Mouse (Mus musculus): ENCODE results near the gene Cd209a. TPM values are rescaled to one million over a fixed set of nuclear protein-coding genes. Genes with fewer than 3 reads are reported as not detected.
"Not testable (repeated sequence)": the region's sequence is repeated elsewhere in the genome, so short reads cannot be mapped to it uniquely, and the experiment has no call there.

Cd209a gene
- total RNA-seq (2021) = 1 to 10 TPM in 1 of 2 experiments, under 1 TPM in 1; 0.40 to 1.7 TPM
- long read RNA-seq, experiment 1, partial matches to known transcripts = 0 of 1 reads
- long read RNA-seq, experiment 1, other reads (novel, unspliced or antisense) = 0 of 1 reads
- long read RNA-seq, experiment 2 = 0 reads

DNA sequence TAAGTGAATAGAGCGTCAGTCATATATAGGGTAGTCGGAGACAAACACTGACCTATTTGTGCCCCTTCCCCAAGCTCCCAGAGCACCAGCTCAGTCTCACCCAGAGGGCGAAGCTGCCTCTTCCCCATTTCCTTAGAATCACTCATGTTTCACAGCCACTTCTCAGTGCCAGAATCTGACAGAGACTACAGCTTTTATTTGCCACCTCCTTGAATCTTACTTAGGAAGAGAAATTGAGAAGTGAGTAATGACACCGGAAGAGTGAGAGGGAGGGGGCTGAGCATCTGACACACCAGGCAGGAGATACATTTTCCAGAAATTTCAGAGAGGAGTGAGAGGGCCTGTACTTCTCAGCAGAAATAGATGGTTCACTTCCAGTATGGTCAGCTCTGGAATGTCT is at the start of gene Cd209a:
Gene Cd209a (minus strand): TSS at position 224 of the 400 bp plus-strand sequence.
- no peak for DNase-seq (ENCODE audit: low spot score in 2 of 2)

DNA sequence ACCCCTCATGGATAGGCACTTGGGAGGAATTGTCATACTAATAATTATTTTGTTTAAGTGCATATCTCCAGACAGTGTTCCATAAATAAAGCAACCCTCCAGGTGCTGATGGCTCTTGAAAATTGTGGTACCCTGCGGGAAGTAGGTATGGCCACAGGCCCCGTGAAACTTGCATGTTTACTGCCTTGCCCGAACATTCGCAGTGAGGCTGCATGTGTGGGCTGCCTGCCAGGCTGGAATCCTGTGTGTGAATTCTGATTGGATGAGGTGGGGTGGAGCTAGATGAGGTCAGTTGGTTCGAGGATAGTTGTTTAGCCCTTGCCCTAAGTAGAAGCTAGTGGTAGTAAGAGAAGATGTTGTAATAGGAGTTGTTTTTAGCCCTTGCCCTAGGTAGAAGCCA is 19.9 kb upstream of the Cd209a start:
- not testable (repeated sequence) for DNase-seq (ENCODE audit: low spot score in 2 of 2)

- DNase-seq (ENCODE audit: low spot score in 2 of 2) = peak; percentile 79 to 86
Observed at GRCm38 (mm10) chr8:3754261-3754850, 5.6 kb upstream of the Cd209a start.

GRCm38 (mm10) chr8:3736947-3737346 is 11.8 kb downstream of the Cd209a start:
- no peak for DNase-seq (ENCODE audit: low spot score in 2 of 2)

- no peak for DNase-seq (ENCODE audit: low spot score in 2 of 2)
Observed at GRCm38 (mm10) chr8:3735599-3735998, 13.2 kb downstream of the Cd209a start.

GRCm38 (mm10) chr8:3734084-3734483 is 14.7 kb downstream of the Cd209a start:
- DNase-seq (ENCODE audit: low spot score in 2 of 2) = no peak

DNA sequence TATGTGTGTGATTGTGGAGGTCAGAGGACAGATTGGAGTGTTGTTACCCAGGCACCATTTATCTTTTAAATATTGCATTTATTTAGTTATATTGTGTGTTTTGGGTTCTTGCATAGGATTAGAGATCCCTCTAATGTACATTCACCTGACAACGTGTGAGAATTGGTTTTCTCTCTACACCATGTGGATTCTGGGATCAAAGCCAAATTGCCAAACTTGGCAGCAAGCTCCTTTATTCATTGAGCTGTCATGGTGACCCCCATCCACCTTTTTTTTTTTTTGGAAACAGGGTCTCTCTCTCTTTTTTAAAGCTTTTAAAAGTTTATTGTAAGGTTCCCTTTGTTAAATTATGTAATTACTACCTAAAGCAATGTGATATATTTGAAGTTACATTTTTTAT is 27.7 kb downstream of the Cd209a start:
- DNase-seq (ENCODE audit: low spot score in 2 of 2) = no peak

DNA sequence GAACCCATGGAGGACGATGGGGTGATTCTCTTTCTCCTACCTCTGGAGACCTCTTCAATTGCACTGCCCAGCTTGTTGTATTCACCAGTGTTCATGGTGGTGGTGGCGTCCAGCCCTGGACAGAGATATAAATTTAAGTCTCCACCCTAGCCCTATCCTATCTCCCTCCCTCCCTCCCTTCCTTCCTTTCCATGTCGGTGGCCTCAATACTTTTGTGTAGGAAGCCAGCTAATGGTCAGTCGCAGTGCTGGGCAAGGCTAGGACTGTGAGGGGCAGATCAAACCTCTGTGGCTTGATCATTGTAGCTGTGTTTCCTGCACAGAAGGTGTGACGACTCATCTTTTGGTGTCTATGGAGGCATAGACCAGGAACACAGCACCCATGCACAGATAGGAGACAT is 28.2 kb downstream of the Cd209a start, which contains the start of gene Clec4g:
Gene Clec4g (minus strand): TSS at position 101 of the 400 bp plus-strand sequence.
- DNase-seq (ENCODE audit: low spot score in 2 of 2) = no peak

GRCm38 (mm10) chr8:3718559-3718958 is 30.2 kb downstream of the Cd209a start:
- DNase-seq (ENCODE audit: low spot score in 2 of 2) = peak; percentile 68 to 71

DNA sequence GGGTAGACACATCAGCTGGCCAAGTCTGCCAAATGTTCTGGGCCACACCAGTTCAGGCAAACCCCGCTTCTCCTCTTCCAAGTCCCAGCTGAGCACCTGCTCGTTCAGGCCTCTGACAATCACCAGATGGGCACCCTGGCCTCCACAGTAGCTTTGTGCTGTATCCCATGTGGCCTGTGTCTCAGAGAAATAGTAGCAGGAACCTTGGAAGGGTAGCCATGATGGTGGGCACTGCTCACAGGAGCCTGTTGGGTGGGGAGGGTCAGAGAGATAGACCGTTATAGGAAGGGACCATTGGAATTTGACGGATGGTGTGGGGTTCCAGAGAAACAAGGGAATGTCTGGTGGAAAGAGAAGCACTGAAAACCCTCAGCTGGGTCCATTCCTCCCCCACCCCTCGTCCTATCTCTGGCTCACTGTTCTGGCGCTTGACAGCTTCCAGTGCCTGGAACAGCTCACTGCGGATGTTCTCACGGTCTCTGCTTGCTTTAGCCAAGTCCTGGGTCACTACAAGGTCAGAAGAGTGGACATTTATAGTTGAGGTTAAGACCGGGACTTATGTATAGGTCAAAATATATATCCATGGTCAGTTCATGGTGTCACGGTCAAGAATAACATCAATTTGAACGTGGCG is 31.3 kb downstream of the Cd209a start:
- no peak for DNase-seq (ENCODE audit: low spot score in 2 of 2)

DNA sequence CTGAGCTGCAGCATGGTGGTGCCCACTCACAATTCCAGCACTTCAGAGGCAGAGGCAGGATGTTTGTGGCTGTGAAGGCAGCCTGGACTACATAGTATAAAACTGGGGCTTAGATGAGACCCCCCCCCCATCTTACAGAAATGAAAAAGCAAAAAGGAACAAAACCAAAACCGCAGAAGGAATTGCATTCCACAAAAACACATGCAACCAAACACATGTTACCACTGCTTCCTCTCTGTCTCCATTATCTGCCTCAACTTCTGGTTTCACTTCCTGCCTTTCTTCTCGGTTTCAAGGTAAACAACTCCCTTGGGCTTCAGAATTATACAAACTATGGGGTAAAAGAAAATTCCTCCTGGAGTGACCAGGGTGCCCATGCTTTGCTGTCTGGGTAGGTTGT is 37.1 kb downstream of the Cd209a start:
- DNase-seq (ENCODE audit: low spot score in 2 of 2) = no peak

GRCm38 (mm10) chr8:3710312-3710711 is 38.5 kb downstream of the Cd209a start:
- DNase-seq (ENCODE audit: low spot score in 2 of 2) = no peak

DNA sequence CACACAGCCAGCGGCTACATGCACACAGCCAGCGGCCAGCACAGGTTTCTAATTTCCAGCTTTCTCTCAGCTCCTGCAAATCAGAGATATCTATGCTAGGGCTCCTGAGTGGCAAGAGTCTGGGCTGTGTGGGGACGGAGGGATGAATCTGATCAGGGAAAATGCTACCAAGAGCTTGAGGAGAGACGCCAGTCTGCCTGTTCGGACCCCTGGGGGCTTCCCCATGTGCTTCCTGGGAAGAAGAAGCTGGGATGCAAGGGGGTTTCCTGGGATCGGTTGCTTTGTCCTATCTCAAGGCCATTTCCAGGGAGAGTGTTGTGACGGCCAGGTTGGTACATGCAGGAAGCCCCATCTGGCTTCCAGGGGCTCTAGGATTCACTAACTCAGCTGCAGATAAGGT is 41.2 kb downstream of the Cd209a start:
- no peak for DNase-seq (ENCODE audit: low spot score in 2 of 2)

DNA sequence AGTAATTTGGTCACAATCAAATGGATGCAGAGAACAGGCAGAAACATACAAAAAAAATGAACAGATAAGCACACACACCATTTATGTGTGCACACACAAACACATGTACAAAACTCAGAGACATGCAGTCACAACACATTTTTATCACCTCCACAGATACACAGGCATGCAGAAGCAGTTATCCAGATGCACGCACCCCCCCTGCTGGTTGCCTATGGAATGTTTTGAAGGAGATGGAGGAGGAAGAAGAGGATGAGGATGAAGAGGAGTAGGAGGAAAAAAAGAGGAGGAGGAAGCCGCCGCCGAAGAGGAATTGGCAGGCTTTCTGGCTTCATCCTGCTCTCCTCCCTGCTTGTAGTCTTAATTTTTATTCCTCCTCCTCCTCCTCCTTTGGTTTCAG is 43.1 kb downstream of the Cd209a start:
- no peak for DNase-seq (ENCODE audit: low spot score in 2 of 2)

- DNase-seq (ENCODE audit: low spot score in 2 of 2) = no peak
Observed at GRCm38 (mm10) chr8:3701491-3701890, 47.3 kb downstream of the Cd209a start.

GRCm38 (mm10) chr8:3694121-3694520 is 54.7 kb downstream of the Cd209a start, which contains the start of gene Fcer2a:
Gene Fcer2a, minus strand, starts transcription at chr8:3694175.
- DNase-seq (ENCODE audit: low spot score in 2 of 2) = no peak

Small RNA genes within 50 kb of the gene (microRNA-seq; reads per million reads assigned to microRNA genes)
- gene Gm24934 (ENCODE audit: borderline number of aligned reads in 2 of 2) = 0 reads per million in 2 experiments

Other genes with a start within 250 kb of the Cd209a start
- gene Mcoln1, start 248.5 kb downstream of the Cd209a start, total RNA-seq (2021) = 10 to 100 TPM; 40.9 to 42.8 TPM
- 10 to 100 TPM; 37.4 to 40.7 TPM for gene Pnpla6, start 233.6 kb downstream of the Cd209a start, total RNA-seq (2021)
- gene C330021F23Rik, start 181.0 kb downstream of the Cd209a start, total RNA-seq (2021) = under 1 TPM in 1 of 2 experiments, not detected in 1; 0.38 TPM
- 1 to 10 TPM; 4.1 to 8.0 TPM for gene Camsap3, start 161.7 kb downstream of the Cd209a start, total RNA-seq (2021)
- 10 to 100 TPM; 34.1 to 39.1 TPM for gene Xab2, start 127.7 kb downstream of the Cd209a start, total RNA-seq (2021)
- 100 to 1,000 TPM; 117 to 148 TPM for gene Pet100, start 127.4 kb downstream of the Cd209a start, total RNA-seq (2021)
- not detected for gene Pcp2, start 123.4 kb downstream of the Cd209a start, total RNA-seq (2021)
- gene Stxbp2, start 118.0 kb downstream of the Cd209a start, total RNA-seq (2021) = 10 to 100 TPM; 87.5 to 98.8 TPM
- gene Retn, start 93.2 kb downstream of the Cd209a start, total RNA-seq (2021) = 100 to 1,000 TPM; 182 to 325 TPM
- under 1 TPM in 1 of 2 experiments, not detected in 1; 0.32 TPM for gene Mcemp1, start 83.2 kb downstream of the Cd209a start, total RNA-seq (2021)
- gene Fcor, start 76.6 kb downstream of the Cd209a start, total RNA-seq (2021) = 100 to 1,000 TPM in 1 of 2 experiments, 10 to 100 TPM in 1; 37.9 to 110 TPM
- gene Trappc5, start 72.7 kb downstream of the Cd209a start, total RNA-seq (2021) = 10 to 100 TPM; 22.4 to 23.6 TPM
- under 1 TPM in 1 of 2 experiments, not detected in 1; 0.35 TPM for gene Fcer2a, start 54.8 kb downstream of the Cd209a start, total RNA-seq (2021)
- gene Clec4g, start 28.3 kb downstream of the Cd209a start, total RNA-seq (2021) = not detected
- gene Cd209e, start 105.3 kb upstream of the Cd209a start, total RNA-seq (2021) = not detected
- gene Cd209d, start 129.6 kb upstream of the Cd209a start, total RNA-seq (2021) = 1 to 10 TPM; 1.0 to 4.9 TPM
- gene Cd209b, start 177.9 kb upstream of the Cd209a start, total RNA-seq (2021) = 1 to 10 TPM; 1.1 to 3.0 TPM
- under 1 TPM; 0.36 to 0.45 TPM for gene Cd209c, start 205.8 kb upstream of the Cd209a start, total RNA-seq (2021)